Mouse (Mus musculus): ENCODE data around the gene Lrrc38.

Lrrc38 gene

GRCm38 (mm10) chr4:143352301-143352700, 2.7 kb downstream of the Lrrc38 start:
- no peak for DNase-seq

DNA sequence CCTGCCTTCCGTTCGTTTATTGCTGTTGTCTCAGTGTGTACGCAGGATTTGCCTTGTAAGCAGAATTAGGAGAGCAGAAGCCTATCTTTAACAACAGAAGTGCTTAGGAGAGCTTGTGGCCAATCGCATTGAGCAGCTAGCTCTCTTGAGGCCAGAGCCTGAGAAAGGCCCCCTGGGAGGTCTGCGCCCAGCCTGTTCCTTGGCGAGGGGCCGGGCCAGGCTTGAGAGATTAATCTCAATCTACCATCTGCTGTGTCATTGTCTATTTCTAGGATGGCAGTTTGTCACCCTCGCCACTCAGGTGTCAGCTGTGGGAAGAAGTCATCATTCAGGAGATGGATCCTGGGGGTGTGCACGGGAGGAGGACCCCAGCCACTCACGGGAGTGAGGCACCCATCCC, 12.0 kb downstream of the Lrrc38 start:
- no peak for DNase-seq

DNA sequence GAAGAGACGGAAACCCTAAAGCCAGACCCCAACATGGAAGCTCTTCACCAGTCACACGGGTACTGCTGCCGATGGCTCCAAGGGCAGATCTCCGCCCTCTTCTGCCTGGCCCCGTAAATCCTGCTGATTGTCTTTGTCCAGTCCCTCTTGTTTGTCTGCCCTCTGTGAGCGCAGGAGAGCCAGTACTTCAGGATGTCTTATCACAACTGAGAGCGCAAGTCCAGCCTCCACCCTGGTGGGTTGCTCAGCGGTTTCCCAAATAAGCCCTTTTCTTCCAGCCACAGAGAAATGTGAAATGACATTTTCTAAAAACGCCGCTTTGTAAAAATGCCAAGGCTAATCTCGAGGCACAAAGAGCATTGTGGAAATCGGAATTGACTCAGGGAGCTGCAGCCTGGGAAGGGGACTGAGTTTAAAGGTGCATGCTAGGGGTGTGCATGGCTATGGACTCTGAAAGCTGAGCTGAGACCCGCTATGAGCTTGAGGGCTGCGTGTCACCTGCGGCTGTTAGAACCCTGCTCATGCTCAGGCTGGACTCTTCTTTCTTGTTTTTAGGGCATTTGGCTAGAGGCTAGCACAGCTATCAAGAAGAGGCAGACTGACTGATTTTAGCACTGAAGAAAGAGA, 17.0 kb downstream of the Lrrc38 start:
- no peak for DNase-seq

DNA sequence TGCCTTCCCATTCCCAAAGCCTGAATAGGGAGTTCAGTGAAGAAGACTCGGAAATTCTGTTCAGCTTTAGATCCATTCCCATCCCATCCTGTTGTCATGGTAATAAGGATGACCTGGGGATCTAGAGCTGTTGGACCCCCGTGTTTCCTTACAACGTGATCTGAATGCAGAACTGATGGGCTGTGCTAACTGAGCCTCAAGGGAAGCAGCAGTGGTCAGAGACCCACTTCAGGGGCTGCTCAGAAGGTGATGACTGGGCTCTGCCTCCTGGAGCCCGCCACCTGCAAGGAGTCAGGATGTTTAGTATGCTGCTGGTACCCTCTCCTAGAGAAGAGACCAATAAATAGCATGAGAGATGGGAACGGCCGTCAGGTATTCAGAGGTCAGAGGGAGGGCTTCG, 29.9 kb downstream of the Lrrc38 start:
- no peak for DNase-seq

- peak; percentile 26 for DNase-seq
Measured at GRCm38 (mm10) chr4:143379931-143380715, 30.6 kb downstream of the Lrrc38 start.

DNA sequence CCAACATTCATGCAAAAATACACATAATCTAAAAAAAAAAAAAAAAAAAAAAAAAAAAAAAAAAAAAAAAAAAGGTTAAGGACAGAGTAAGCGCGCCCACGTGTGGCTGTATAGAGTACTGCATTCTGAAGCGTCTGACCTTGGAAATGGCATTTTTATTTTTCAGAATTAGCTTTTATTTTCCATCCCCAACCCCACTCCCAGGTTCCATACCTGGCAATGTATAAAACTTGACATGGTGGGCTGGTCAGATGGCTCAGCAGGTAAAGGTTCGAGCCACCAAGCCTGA, 31.1 kb downstream of the Lrrc38 start:
- peak; percentile 36 for DNase-seq

GRCm38 (mm10) chr4:143382163-143382562, 32.6 kb downstream of the Lrrc38 start:
- peak; percentile 45 for DNase-seq

DNA sequence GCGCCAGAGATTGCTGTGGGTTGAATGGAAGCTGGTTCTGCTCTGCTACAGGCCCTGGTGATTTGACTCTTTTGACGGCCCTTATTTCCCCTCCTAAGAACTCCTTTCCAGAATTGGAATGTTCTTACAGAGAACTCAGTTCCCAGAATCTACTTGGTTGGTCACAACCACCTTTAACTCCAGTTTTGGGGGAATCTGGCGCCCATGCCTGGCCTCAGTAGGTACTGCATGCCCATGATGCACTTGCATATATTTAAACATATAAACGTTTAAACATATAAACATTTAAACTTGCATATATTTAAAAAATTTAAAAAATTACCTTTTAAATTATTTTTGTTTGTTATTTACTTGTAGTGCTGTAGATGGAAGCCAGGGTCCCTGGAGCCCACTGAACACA, 34.1 kb downstream of the Lrrc38 start:
- no peak for DNase-seq

DNA sequence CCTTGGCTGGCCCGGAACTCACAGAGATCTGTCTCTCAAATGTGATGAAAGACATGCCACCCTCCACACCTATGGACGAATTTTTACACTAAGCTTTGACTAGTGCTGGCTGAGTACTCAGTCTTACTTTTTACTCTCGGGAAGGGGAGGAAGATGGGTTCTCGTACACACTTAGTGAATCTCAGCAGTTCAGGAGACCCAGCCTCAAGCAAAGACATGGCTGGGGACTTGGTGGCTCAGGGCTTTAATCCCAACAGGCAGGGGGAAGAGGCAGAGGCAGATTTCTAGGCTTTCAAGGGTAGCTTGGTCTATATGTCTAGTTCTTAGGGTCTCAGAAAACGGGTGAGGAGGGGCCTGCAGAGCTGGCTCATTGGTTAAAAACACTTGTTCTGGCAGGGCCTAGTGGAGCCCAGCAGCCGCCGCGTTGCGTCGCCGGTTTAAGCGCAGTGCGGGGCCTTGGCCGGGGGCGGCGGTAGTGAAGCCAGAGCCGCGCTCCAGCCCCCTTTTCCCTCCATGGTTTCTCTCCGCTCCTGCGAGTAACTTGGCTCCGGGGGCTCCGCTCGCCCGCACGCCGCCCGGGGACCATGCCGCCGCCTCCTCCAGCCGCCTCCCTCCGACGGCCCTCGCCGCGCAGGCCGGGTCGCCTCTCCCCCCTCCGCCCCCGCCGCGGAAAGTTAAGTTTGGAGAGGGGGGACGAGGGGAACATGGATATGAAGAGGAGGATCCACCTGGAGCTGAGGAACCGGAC, 39.6 kb downstream of the Lrrc38 start:
- no peak for DNase-seq

- no peak for DNase-seq
Measured at GRCm38 (mm10) chr4:143394181-143394580, 44.6 kb downstream of the Lrrc38 start, which contains the start of gene Pramel1. TSS of gene Pramel1 (plus strand) at chr4:143394428.

DNA sequence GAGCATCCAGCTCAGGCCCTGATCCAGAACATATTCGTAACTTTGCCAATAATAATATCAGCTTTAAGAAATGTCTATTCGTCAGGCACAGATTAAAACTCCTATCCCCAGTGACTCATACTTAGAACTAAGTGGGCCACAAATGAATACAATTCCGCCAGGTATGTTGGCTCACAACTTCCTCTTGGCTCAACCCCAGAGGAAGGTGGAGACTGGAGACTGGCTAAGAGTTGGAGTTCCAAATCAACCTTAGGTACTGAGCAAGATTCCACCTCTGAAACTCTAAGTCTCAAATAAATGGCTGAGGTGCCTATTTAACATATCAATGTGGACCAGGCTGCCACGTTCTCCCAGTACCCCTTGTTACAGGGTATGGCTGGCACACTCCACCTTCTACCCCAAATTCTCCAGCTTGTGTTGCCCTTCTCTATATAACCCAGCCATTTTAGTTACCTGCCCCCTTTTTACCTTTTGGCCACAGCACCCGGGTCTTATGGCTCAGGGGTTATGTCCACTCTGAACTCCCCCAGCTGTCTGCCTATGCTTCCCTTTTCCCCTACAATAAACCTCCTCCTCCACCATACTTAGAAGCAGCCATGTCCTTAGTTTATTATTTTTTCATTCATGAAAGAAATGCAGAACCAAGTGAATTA, 62.1 kb downstream of the Lrrc38 start:
- peak; percentile 54 for DNase-seq

DNA sequence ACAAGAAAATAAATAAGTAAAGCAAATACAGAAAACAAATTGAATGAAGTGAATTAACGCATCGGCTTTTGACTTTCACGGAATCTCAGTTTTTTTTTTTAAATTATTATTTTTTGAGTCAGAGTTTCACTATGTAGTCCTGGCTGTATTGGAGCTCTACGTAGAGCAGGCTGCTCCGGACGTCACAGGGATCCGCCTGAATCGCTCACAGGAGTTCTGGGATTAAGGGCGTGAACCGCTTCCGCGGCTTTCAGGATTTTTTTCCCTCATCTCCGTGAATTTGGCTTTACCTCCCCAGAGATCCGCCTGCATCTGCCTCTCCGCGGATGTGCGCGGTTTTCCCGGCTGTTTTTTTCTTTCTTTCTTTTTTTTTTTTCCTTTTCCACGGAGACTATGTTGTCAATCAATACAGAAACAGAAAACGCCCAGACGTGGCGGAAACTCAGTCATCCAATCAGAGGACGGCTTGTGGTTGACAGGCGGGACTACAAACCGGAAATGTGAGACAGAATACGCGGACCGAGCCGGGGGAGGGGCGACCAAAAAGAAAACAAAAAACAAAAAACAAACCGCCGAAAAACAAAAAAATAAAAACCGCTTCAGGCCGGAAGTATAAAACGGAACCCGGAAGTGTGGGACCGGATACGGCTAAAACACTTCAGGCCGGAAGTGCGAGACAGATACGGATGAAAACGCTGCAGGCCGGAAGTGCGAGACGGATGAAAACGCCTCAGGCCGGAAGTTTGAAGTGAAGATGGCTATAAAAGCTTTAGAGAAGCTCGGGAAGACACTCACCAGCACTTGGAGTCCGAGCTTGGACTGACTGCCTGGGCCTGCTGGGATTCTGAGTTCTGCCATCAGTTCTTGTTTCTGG, 62.9 kb downstream of the Lrrc38 start, which contains the start of gene Pramef8:
TSS of gene Pramef8 (plus strand) at position 208 of the 874 bp plus-strand sequence.
- peak; percentile 95 for DNase-seq

GRCm38 (mm10) chr4:143413621-143414020, 64.1 kb downstream of the Lrrc38 start:
- DNase-seq, result no peak

DNA sequence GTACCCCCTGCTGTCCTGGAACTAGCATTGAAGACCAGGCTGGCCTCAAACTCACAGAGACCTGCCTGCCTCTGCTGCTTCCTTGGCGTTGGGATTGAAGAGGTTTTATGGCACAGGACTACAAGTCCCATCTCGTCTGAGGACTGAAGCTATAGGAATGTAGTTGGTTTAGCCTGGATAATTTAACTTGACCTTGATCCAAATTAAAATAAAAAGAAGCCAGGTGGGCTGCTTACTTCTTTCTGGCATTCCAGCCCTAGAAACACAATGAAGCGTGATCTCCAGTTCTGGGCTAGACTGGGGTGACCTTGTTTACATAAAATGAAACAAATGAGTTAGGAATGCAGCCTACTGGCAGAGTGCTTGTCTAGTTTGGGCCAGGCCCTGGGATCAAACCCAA, 64.6 kb downstream of the Lrrc38 start:
- peak; percentile 34 for DNase-seq
